Mouse (Mus musculus) CD4-positive, CD25-positive, alpha-beta regulatory T cell, adult 4 months (primary cell): ENCODE measurements around the gene Gli2. TPM values are rescaled to one million over a fixed set of nuclear protein-coding genes. Genes with fewer than 3 reads are reported as not detected.

ENCODE experiments used
- ATAC-seq: one replicate; pipeline ENCODE4 v1.8.0; 2017
- polyA plus RNA-seq, 2 experiments: library from polyadenylated mRNA; unstranded; fragments of 100-300 nt; shearing (Covaris generic); gene quantifications; one replicate each; pipeline ENCODE4 v1.2.1; 2017

Gene Gli2
- polyA plus RNA-seq, 2 experiments from 2014 or later, result not detected

- ATAC-seq, result no peak
Observed at GRCm38 (mm10) chr1:118994482-118995105, 58.8 kb downstream of the Gli2 start.

GRCm38 (mm10) chr1:118993775-118994174 is 59.6 kb downstream of the Gli2 start:
- ATAC-seq, result no peak

GRCm38 (mm10) chr1:118988331-118988730 is 65.1 kb downstream of the Gli2 start:
- no peak for ATAC-seq

DNA sequence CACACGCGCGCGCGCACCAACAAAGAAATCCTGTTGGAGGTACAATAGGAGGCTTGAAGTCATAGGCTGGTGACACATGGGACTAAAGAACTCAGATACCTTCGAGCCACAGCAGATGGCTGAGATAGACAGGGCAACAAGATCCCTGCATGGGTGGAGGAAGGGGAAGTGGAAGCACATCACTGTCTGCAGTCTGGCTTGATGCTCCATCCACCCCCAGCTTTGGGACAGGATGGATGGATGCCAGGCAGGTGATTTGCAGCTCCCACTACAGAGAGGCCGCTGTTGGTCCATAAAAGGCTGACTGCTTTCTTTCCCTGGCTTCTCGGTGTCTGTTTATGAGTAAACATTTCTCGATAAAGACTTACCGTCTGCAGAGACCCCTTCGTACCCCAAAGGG is 65.9 kb downstream of the Gli2 start:
- no peak for ATAC-seq

DNA sequence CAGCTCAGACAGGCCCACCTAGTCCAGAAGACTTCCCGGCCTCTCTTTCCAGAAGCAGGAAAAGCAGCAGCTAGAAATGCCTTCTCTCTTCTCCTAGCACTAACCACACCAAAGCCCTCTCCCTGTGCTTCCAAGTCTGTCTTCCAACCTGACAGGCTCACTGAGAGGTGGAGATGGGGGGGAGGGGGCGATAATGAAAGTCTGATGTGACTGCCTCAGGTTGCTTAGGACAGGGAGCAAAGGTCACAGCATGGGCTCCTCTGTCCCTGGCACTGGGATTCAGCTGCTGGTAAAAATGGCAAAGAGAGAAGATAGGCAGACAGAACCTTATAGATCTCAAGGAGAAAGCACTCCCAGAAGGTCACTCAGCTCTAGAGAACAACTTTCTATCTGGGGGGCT is 70.0 kb downstream of the Gli2 start:
- no peak for ATAC-seq

GRCm38 (mm10) chr1:118982805-118983211 is 70.6 kb downstream of the Gli2 start:
- no peak for ATAC-seq

GRCm38 (mm10) chr1:118981943-118982804 is 71.2 kb downstream of the Gli2 start:
- ATAC-seq, result no peak

GRCm38 (mm10) chr1:118980636-118981035 is 72.8 kb downstream of the Gli2 start:
- no peak for ATAC-seq

GRCm38 (mm10) chr1:118976596-118976995 is 76.8 kb downstream of the Gli2 start:
- no peak for ATAC-seq

GRCm38 (mm10) chr1:118975376-118975775 is 78.0 kb downstream of the Gli2 start:
- no peak for ATAC-seq

DNA sequence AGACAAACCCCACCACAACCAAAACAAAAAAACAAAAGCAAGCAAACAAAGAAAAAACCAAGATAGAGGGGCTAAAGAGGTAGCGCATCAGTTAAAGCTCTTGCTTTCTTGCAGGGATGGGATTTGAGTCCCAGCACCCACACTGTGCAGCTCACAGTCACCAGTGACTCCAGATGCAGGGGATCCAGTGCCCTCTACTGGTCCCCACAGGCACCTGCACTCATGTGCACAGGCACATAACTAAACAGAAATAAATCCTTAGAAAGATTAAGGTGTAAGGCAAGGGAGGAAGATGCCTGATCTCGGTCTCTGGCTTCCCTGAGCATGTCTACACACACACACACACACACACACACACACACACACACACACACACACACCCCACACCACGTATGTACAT is 83.4 kb downstream of the Gli2 start:
- ATAC-seq, result no peak

GRCm38 (mm10) chr1:118969409-118969808 is 84.0 kb downstream of the Gli2 start:
- no peak for ATAC-seq

GRCm38 (mm10) chr1:118968661-118969179 is 84.7 kb downstream of the Gli2 start:
- ATAC-seq, result no peak

DNA sequence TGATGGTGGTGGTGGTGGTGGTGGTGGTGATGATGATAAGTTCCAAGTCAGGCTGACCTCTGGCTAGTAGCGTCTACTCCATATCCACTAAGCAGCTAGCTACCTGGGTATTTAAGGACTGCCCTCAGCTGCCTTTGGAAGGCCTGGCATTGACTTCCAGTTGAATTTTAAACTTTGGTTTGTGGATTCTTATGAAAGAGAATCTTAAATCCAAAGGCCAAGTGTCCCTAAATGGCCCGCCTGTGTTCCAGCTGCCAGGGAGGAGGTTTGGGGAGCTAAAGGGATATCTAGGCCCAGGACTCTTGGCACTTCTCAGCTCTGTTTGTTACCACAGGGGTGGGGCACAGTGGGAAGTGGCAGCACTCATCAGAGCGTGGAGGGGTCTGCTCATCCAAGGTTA is 85.4 kb downstream of the Gli2 start:
- no peak for ATAC-seq

DNA sequence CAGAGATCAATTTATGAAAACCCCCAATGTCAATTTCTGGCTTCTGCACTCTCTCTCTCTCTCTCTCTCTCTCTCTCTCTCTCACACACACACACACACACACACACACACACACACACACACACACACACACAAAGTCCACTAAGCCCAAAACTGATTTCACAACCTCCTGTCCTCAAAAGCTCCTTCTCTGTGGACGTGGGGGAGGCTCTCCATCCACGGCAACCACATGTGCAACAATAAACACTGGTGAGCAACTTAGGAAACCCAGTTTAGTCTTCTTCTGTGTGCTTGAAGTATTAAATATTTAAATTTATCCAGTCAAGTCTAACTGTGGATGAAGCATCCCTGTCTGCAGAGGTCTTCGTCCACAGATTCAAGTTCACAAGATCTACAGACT is 86.1 kb downstream of the Gli2 start:
- ATAC-seq, result no peak

DNA sequence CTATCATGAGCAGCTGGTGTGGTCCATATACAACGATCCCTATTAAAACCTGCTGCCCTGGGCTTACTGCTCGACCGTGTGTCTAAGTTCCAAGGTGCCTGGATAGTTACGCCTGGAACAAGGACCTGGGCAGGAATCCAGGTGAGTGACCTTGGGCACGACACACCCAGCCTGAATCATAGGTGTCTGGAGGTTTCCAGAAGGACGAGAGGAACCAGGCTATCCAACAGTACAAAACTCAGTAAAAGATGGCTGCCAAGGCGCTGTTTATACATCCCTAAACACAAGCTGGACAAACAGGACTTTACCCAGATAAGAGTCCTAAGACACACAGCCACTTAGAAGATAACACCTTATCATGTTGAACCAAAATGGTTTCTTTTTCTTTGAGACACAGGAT is 94.8 kb downstream of the Gli2 start:
- no peak for ATAC-seq

DNA sequence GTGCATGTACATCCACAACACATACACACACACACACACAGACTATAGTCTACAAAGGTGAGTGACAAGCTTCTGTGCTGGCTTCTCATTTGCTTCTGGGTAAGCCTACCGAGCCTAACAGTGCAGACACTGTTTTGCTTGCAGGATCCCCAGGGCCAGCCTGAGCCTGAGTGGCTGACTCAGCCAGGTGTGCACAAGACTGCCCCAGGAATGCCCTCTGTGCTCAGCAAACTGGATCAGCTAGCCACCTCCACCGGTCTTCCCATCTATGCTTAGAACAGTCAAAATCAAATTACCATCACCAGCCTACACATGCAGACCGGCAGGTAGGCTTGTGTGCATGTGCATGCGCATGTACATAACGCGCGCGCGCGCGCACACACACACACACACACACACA is 97.6 kb downstream of the Gli2 start:
- no peak for ATAC-seq

- ATAC-seq, result no peak
Observed at GRCm38 (mm10) chr1:118954434-118955301, 98.8 kb downstream of the Gli2 start.

DNA sequence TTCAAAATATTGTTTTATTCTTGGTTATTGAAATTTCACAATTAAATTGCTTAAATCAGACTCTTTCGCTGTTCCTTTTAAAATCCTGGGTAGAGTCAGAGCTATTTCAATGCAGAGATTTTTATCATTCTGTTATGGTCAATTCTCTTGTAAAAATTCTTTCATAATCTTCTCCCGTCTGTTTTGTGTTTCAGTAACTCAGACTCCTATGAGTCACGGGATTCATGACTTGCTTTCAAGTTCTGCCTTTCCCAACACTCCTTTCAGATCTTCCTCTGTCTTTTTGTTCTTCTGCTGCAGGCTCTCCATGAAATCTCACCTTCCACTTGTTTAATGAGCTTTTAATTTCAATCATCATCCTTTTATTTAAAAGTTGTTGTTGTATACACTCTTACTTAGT is 100.4 kb downstream of the Gli2 start:
- ATAC-seq, result no peak

DNA sequence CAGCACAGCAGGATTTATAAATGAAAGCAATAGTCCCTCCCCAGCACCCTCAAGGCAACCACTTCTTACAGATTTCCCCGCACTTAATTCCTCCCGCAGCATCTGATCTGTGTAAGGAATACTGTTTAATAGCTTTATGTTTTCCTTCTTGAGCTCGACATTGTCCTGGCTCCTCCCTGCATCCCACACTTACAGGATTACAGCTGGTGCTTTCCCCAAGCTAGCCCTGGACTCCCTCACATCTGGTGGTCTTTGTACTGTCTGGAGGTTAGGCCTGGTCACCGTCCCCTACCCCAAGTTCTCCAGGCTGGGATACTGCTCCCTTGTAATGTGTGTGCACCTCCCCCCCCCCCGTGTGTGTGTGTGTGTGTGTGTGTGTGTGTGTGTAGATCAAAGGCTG is 101.1 kb downstream of the Gli2 start:
- no peak for ATAC-seq

- ATAC-seq, result no peak
Observed at GRCm38 (mm10) chr1:118948407-118948806, 105.0 kb downstream of the Gli2 start.

DNA sequence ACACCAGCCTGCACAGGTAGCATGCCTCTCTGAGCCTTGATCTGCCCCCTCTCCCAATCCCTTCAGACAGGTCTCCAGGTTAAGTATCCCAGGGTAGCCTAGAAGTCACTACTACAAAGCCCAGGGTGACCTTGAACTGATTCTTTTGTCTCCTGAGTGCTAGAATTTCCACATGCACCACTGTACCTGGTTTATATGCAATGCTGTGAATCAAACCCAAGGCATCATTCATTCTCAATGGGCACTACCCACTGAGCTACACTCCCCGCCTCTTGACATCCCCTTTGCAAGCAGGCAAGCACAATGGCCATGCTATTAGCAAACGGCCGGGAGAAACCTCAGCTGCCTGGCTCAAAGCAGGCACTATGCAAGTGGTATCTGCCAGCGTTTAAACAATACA is 106.2 kb downstream of the Gli2 start:
- no peak for ATAC-seq

DNA sequence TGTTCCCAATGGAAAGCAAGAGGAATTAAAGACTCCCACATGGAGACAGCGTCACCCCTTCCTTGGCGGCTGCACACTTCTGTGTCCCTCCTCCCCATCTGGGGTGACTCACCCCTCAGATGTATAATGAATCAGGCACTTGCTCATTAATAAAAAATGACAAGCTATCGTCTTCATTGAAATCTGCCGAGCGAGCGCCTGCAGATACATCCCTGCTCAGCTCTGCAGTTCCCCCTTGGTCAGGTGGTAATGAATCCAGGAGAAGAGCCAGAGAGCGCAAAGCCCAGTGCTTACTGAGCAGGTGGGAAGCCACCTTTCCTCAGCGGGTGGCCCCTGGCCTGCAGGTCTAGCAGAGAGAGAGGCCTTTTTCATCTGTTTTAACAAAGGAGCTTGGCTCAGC is 112.1 kb downstream of the Gli2 start:
- ATAC-seq, result no peak
